Comparison of ENCODE assay signal across 12 mouse cellular contexts in genomic region chr8:11299317-11299602, GRCm38 (mm10). TPM values are rescaled to one million over a fixed set of nuclear protein-coding genes. Genes with fewer than 3 reads are reported as not detected.
A peak's percentile ranks its signal among the peaks of the same experiment; 100 is the strongest.
DNase-seq lines count a peak whose midpoint lies in the region; ATAC-seq and TF ChIP-seq lines count a peak whose summit lies in the region.
"Had no signal": no experiment of that assay in that cellular context is flagged by ENCODE, and none has a peak within 500 bp of the region (broad histone marks: within the 10 kb centered on the region; RNA-seq: fewer than 3 reads in every experiment).

No protein-coding gene starts in this region.

- no peaks in the 10 kb centered on the region for H3K27me3 ChIP-seq in heart, embryonic 13.5 days (replicated peaks)
- no peaks in the 10 kb centered on the region for H3K27me3 ChIP-seq in lung, embryonic 14.5 days (ENCODE audit: insufficient read depth, low read length)
- no peaks in the 10 kb centered on the region for H3K27me3 ChIP-seq in stomach, embryonic 15.5 days (replicated peaks)
- H3K27me3 ChIP-seq: midbrain, embryonic 13.5 days had no signal

- TF ChIP-seq CTCF in lung, embryonic 14.5 days (IDR thresholded peaks at IDR 0.05; ENCODE audit: low read depth): no peak

- no peak for ATAC-seq in heart, embryonic 13.5 days (ENCODE audit: extremely low read depth, insufficient number of reproducible peaks, low FRiP score, low TSS enrichment)
- ATAC-seq in lung, embryonic 14.5 days (ENCODE audit: insufficient read depth): peak; percentile 62
- 0 out of 2 replicates have a peak, but pooled peaks have one; percentile 19 for ATAC-seq in erythroid progenitor cell, adult 5-6 weeks (replicated peaks; ENCODE audit: low FRiP score, poor library complexity, severe bottlenecking)
- ATAC-seq in stomach, embryonic 15.5 days (ENCODE audit: insufficient read depth, low FRiP score, low read depth): no peak
- ATAC-seq: midbrain, embryonic 13.5 days had no signal

- 73% methylated on average over 3 of the region's 3 CpGs for WGBS in heart, embryonic 13.5 days
- 32% methylated on average over 3 of the region's 3 CpGs for WGBS in lung, embryonic 14.5 days
- 43% methylated on average over 3 of the region's 3 CpGs for whole genome bisulfite sequencing in stomach, embryonic 15.5 days

- no peak overlapping the region for H3K4me3 ChIP-seq in heart, embryonic 13.5 days
- no peak overlapping the region for H3K4me3 ChIP-seq in lung, embryonic 14.5 days (ENCODE audit: low read depth, low read length)
- no peak overlapping the region for H3K4me3 ChIP-seq in stomach, embryonic 15.5 days (replicated peaks)
- H3K4me3 ChIP-seq: midbrain, embryonic 13.5 days had no signal

- H3K27ac ChIP-seq in heart, embryonic 13.5 days (replicated peaks): peak overlapping the region; percentile 64; the same call in 1 of the 2 replicates
- peak overlapping the region; percentile 83 for H3K27ac ChIP-seq in lung, embryonic 14.5 days (ENCODE audit: low read depth)
- peak overlapping the region; percentile 79 for H3K27ac ChIP-seq in stomach, embryonic 15.5 days
- H3K27ac ChIP-seq: midbrain, embryonic 13.5 days had no signal

- DNase-seq in heart, postnatal 4 days: no peak
- peak; percentile 79 for DNase-seq in lung, embryonic 14.5 days
- DNase-seq in lung, postnatal 25 days (ENCODE audit: low spot score): no peak
- DNase-seq in thymus, adult 18-20 months: no peak
- no peak for DNase-seq in T-cell, adult 2 months (ENCODE audit: low spot score)
- DNase-seq: B cell, adult 2 months; cerebellum, adult 11 months; heart, adult 18-20 months had no signal

- H3K9me3 ChIP-seq in heart, embryonic 13.5 days: no peaks in the 10 kb centered on the region
- no peaks in the 10 kb centered on the region for H3K9me3 ChIP-seq in lung, embryonic 14.5 days (ENCODE audit: low read depth, low read length)
- H3K9me3 ChIP-seq in stomach, embryonic 15.5 days: no peaks in the 10 kb centered on the region
- H3K9me3 ChIP-seq: midbrain, embryonic 13.5 days had no signal

- H3K4me2 ChIP-seq in heart, embryonic 13.5 days: no peak overlapping the region
- H3K4me2 ChIP-seq in lung, embryonic 14.5 days: 0 out of 2 replicates have a peak overlapping the region, but pooled peaks have one; percentile 16
- H3K4me2 ChIP-seq in stomach, embryonic 15.5 days: peak overlapping the region; percentile 13; the same call in 1 of the 2 replicates
- H3K4me2 ChIP-seq: midbrain, embryonic 13.5 days had no signal

- H3K4me1 ChIP-seq in heart, embryonic 13.5 days: peaks cover 61% of the 10 kb centered on the region
- H3K4me1 ChIP-seq in lung, embryonic 14.5 days (ENCODE audit: insufficient read depth): peaks cover 31% of the 10 kb centered on the region
- H3K4me1 ChIP-seq in stomach, embryonic 15.5 days: peaks cover 28% of the 10 kb centered on the region
- H3K4me1 ChIP-seq: midbrain, embryonic 13.5 days had no signal

- H3K36me3 ChIP-seq in heart, embryonic 13.5 days: peaks cover 7% of the 10 kb centered on the region; the same call in 1 of the 2 replicates
- no peaks in the 10 kb centered on the region; the same call in 1 of the 2 replicates for H3K36me3 ChIP-seq in lung, embryonic 14.5 days (ENCODE audit: insufficient read depth)
- no peaks in the 10 kb centered on the region for H3K36me3 ChIP-seq in stomach, embryonic 15.5 days
- H3K36me3 ChIP-seq: midbrain, embryonic 13.5 days had no signal

- no peak overlapping the region for H3K9ac ChIP-seq in heart, embryonic 13.5 days
- H3K9ac ChIP-seq in lung, embryonic 14.5 days: no peak overlapping the region
- no peak overlapping the region for H3K9ac ChIP-seq in stomach, embryonic 15.5 days
- H3K9ac ChIP-seq: midbrain, embryonic 13.5 days had no signal

RNA-seq across cellular contexts. Expression of gene Col4a2, which starts 13.3 kb away (rescaled TPM):
- polyA plus RNA-seq in heart, embryonic 13.5 days (2015; fragmentation: Nextera tagmentation; extraction: Ambion mirVana): 66.9 and 71.5 TPM in 2 replicates
- 100 to 1,000 TPM; 558 to 588 TPM for total RNA-seq in heart, postnatal 4 days (2021)
- 103 and 111 TPM in 2 replicates for polyA plus RNA-seq in lung, embryonic 14.5 days (2014; fragmentation: Nextera tagmentation; extraction: Ambion mirVana)
- total RNA-seq in erythroid progenitor cell, adult 5-6 weeks (2015; ENCODE audit: low replicate concordance): not detected in 2 replicates
- total RNA-seq in erythroid progenitor cell, adult 5-6 weeks (2017; ENCODE audit: low replicate concordance): 0.23 and 0.39 TPM in 2 replicates
- 72.1 and 81.2 TPM in 2 replicates for polyA plus RNA-seq in stomach, embryonic 15.5 days (2015; fragmentation: Nextera tagmentation; extraction: Ambion mirVana)

RNA-seq across cellular contexts. Expression of gene Col4a1, which starts 13.4 kb away (rescaled TPM):
- 164 TPM in 2 replicates for polyA plus RNA-seq in heart, embryonic 13.5 days (2015; fragmentation: Nextera tagmentation; extraction: Ambion mirVana)
- total RNA-seq in heart, postnatal 4 days (2021): 1,000 to 10,000 TPM; 1,026 to 1,084 TPM
- 372 and 389 TPM in 2 replicates for polyA plus RNA-seq in lung, embryonic 14.5 days (2014; fragmentation: Nextera tagmentation; extraction: Ambion mirVana)
- 1.1 TPM in 1 of 2 replicates, not detected in the other for total RNA-seq in erythroid progenitor cell, adult 5-6 weeks (2015; ENCODE audit: low replicate concordance)
- 0.39 TPM in 1 of 2 replicates, not detected in the other for total RNA-seq in erythroid progenitor cell, adult 5-6 weeks (2017; ENCODE audit: low replicate concordance)
- polyA plus RNA-seq in stomach, embryonic 15.5 days (2015; fragmentation: Nextera tagmentation; extraction: Ambion mirVana): 191 and 208 TPM in 2 replicates

Comparison
In these comparisons a context has a peak if more than half of its experiments do, and no peak if none do; other contexts are left out.
1. ATAC-seq: peak in lung, embryonic 14.5 days (single experiment) and erythroid progenitor cell, adult 5-6 weeks (single experiment); none in heart, embryonic 13.5 days (single experiment) and stomach, embryonic 15.5 days (single experiment).
2. Peak in every context shown above with its lines, with median percentiles within 50 percentile points of each other: H3K27ac ChIP-seq.